Mouse (Mus musculus): ENCODE results near the gene Gm49366. TPM values are rescaled to one million over a fixed set of nuclear protein-coding genes. Genes with fewer than 3 reads are reported as not detected.

Gene Gm49366
- not detected in 2 replicates for polyA plus RNA-seq (2015; fragmentation: Nextera tagmentation; extraction: Ambion mirVana)

GRCm38 (mm10) chr12:84038691-84039111 lies at the start of gene Gm49366:
TSS of gene Gm49366 (plus strand) at chr12:84038935.

GRCm38 (mm10) chr12:84009171-84009965 lies 29.4 kb upstream of the Gm49366 start, which contains the start of gene Acot1:
TSS of gene Acot1 (plus strand) at chr12:84009490.

GRCm38 (mm10) chr12:84038241-84038640 lies 494 bp upstream of the Gm49366 start, which contains the start of gene Acot4:
TSS of gene Acot4 (plus strand) at chr12:84038379.

GRCm38 (mm10) chr12:84051937-84052474 lies 13.3 kb downstream of the Gm49366 start, which contains the start of gene Acot3:
TSS of gene Acot3 (plus strand) at chr12:84052144.

GRCm38 (mm10) chr12:84068986-84069385 lies 30.3 kb downstream of the Gm49366 start, which contains the start of gene Acot5:
TSS of gene Acot5 (plus strand) at chr12:84069325.

DNA sequence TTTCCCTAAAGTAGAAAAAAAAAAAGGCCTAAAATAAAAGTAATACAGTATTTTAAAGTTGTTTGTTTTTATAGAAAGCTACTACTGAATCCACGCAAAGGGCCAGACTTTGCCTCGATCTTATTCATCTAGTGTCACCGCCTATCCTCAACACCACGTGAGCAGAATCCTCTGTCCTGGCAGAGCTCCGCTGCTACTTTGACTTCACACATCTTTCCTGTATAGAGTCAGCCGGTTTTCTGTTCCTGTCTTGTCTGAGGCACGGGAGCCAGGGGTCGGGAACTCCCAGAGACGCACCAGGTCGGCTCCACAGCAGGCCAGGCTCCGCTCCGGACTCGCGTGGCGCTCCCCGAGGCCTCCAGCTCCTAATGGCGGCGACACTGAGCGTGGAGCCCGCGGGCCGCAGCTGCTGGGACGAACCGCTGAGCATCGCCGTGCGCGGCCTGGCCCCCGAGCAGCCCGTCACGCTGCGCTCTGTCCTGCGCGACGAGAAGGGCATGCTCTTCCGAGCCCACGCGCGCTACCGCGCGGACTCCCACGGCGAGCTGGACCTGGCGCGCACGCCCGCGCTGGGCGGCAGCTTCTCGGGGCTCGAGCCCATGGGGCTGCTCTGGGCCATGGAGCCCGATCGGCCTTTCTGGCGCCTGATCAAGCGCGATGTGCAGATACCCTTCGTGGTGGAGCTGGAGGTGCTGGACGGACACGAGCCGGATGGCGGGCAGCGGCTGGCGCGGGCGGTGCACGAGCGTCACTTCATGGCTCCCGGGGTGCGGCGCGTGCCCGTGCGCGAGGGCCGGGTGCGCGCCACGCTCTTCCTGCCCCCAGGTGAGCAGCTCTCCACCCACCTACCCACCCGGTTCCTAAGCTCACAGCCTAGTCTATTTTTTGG lies 62.1 kb downstream of the Gm49366 start, which contains the start of gene Acot6:
Acot6 (plus strand) TSS at position 51 of the 889 bp plus-strand sequence.

Other genes with a start within 250 kb of the Gm49366 start
- gene Numb, start 117.0 kb upstream of the Gm49366 start, polyA plus RNA-seq (2015; fragmentation: Nextera tagmentation; extraction: Ambion mirVana) = 16.5 and 21.9 TPM in 2 replicates
- gene Riox1, start 88.3 kb upstream of the Gm49366 start, polyA plus RNA-seq (2015; fragmentation: Nextera tagmentation; extraction: Ambion mirVana) = 8.9 and 13.2 TPM in 2 replicates
- gene Heatr4, start 54.1 kb upstream of the Gm49366 start, polyA plus RNA-seq (2015; fragmentation: Nextera tagmentation; extraction: Ambion mirVana) = 0.04 TPM in 1 of 2 replicates, not detected in the other
- 24.9 and 29.5 TPM in 2 replicates for gene Acot2, start 51.1 kb upstream of the Gm49366 start, polyA plus RNA-seq (2015; fragmentation: Nextera tagmentation; extraction: Ambion mirVana)
- gene Acot1, start 29.4 kb upstream of the Gm49366 start, polyA plus RNA-seq (2015; fragmentation: Nextera tagmentation; extraction: Ambion mirVana) = 17.7 and 24.3 TPM in 2 replicates
- gene Acot4, start 556 bp upstream of the Gm49366 start, polyA plus RNA-seq (2015; fragmentation: Nextera tagmentation; extraction: Ambion mirVana) = 0.98 and 2.6 TPM in 2 replicates
- 0.95 and 2.7 TPM in 2 replicates for gene Acot3, start 13.2 kb downstream of the Gm49366 start, polyA plus RNA-seq (2015; fragmentation: Nextera tagmentation; extraction: Ambion mirVana)
- gene Acot5, start 30.4 kb downstream of the Gm49366 start, polyA plus RNA-seq (2015; fragmentation: Nextera tagmentation; extraction: Ambion mirVana) = not detected in 2 replicates
- gene Acot6, start 61.7 kb downstream of the Gm49366 start, polyA plus RNA-seq (2015; fragmentation: Nextera tagmentation; extraction: Ambion mirVana) = 1.8 and 2.7 TPM in 2 replicates
- gene Dnal1, start 75.4 kb downstream of the Gm49366 start, polyA plus RNA-seq (2015; fragmentation: Nextera tagmentation; extraction: Ambion mirVana) = 2.6 and 3.9 TPM in 2 replicates
- 0.86 and 0.93 TPM in 2 replicates for gene Pnma1, start 109.6 kb downstream of the Gm49366 start, polyA plus RNA-seq (2015; fragmentation: Nextera tagmentation; extraction: Ambion mirVana)
- 6.8 and 9.4 TPM in 2 replicates for gene Elmsan1, start 179.9 kb downstream of the Gm49366 start, polyA plus RNA-seq (2015; fragmentation: Nextera tagmentation; extraction: Ambion mirVana)
- gene Ptgr2, start 246.3 kb downstream of the Gm49366 start, polyA plus RNA-seq (2015; fragmentation: Nextera tagmentation; extraction: Ambion mirVana) = 27.2 and 44.7 TPM in 2 replicates

Data from adrenal gland, postnatal 0 days (tissue).